Mouse (Mus musculus): ENCODE measurements around the gene Ccdc172.

GRCm38 (mm10) chr19:58463755-58464154, 48.0 kb upstream of the Ccdc172 start:
- TF ChIP-seq POLR2A (IDR thresholded peaks at IDR 0.05; ENCODE audit: control insufficient read depth, extremely low read depth, insufficient read depth, low read length, poor library complexity), result no peak
- TF ChIP-seq CTCF (IDR thresholded peaks at IDR 0.05; ENCODE audit: borderline replicate concordance, control insufficient read depth, extremely low read depth, insufficient read depth, low read length, poor library complexity), result no peak

Data from thymus, adult 2 months (tissue).